Mouse (Mus musculus): Measurements from ENCODE around the gene Top2a. TPM values are rescaled to one million over a fixed set of nuclear protein-coding genes. Genes with fewer than 3 reads are reported as not detected.

The Top2a gene
- polyA plus RNA-seq, 2 experiments: 134 to 205 TPM

GRCm38 (mm10) chr11:99013856-99014255 is 10.1 kb downstream of the Top2a start:
- no peak overlapping the region for H3K4me2 ChIP-seq (replicated peaks; ENCODE audit: low read depth, low read length, severe bottlenecking)
- DNase-seq (ENCODE audit: low spot score) (no peak), ATAC-seq (ENCODE audit: low FRiP score, low read depth) (no peak)
- TF ChIP-seq POLR2A (IDR thresholded peaks at IDR 0.05; ENCODE audit: borderline replicate concordance, extremely low read depth, insufficient read depth, insufficient read length): no peak
- H3K27me3 ChIP-seq (ENCODE audit: control insufficient read depth, insufficient read depth, low read length): no peaks in the 10 kb centered on the region
- no peaks in the 10 kb centered on the region for H3K9me3 ChIP-seq (ENCODE audit: control insufficient read depth, low read length)
- H3K4me1 ChIP-seq (ENCODE audit: control insufficient read depth, insufficient read depth, low read length): no peaks in the 10 kb centered on the region
- no peak overlapping the region for H3K27ac ChIP-seq (replicated peaks; ENCODE audit: low read depth, low read length)
- H3K9ac ChIP-seq (ENCODE audit: low read depth, low read length, severe bottlenecking): no peak overlapping the region
- H3K4me3 ChIP-seq (replicated peaks; ENCODE audit: low read length): no peak overlapping the region
- H3K36me3 ChIP-seq (ENCODE audit: control insufficient read depth, insufficient read depth, low read length): peaks cover 96% of the 10 kb centered on the region
- WGBS: 100% methylated on average over 1 of the region's 1 CpGs

DNA sequence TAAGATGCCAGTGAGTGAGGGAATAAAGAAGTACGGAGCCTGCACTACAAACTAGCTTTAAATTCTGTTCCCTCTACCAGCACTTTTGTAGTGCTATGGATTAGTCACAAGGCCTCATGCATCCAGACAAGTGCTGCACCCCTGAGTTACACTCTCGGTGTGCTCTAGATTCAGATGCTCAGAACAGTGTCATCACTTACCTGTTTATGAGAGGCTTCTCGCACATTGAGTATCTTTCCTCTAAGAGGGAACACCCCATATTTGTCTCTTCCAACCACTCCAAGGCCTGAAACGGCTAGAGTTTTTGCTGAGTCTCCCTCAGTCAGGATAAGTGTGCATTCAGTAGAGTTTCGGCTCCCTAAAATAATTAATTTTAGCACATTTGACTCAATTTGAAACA is 13.3 kb downstream of the Top2a start:
- Histone ChIP-seq H3K4me3 (replicated peaks; ENCODE audit: low read length) (no peak overlapping the region), H3K27me3 (ENCODE audit: control insufficient read depth, insufficient read depth, low read length) (no peaks in the 10 kb centered on the region), H3K9me3 (ENCODE audit: control insufficient read depth, low read length) (no peaks in the 10 kb centered on the region), H3K9ac (ENCODE audit: low read depth, low read length, severe bottlenecking) (no peak overlapping the region), H3K4me2 (replicated peaks; ENCODE audit: low read depth, low read length, severe bottlenecking) (no peak overlapping the region), H3K27ac (replicated peaks; ENCODE audit: low read depth, low read length) (no peak overlapping the region), H3K36me3 (ENCODE audit: control insufficient read depth, insufficient read depth, low read length) (peaks cover 88% of the 10 kb centered on the region), H3K4me1 (ENCODE audit: control insufficient read depth, insufficient read depth, low read length) (no peaks in the 10 kb centered on the region)
- ATAC-seq (ENCODE audit: low FRiP score, low read depth) (no peak), DNase-seq (ENCODE audit: low spot score) (no peak)
- WGBS: 94% methylated on average over 5 of the region's 5 CpGs
- no peak for TF ChIP-seq POLR2A (IDR thresholded peaks at IDR 0.05; ENCODE audit: borderline replicate concordance, extremely low read depth, insufficient read depth, insufficient read length)

DNA sequence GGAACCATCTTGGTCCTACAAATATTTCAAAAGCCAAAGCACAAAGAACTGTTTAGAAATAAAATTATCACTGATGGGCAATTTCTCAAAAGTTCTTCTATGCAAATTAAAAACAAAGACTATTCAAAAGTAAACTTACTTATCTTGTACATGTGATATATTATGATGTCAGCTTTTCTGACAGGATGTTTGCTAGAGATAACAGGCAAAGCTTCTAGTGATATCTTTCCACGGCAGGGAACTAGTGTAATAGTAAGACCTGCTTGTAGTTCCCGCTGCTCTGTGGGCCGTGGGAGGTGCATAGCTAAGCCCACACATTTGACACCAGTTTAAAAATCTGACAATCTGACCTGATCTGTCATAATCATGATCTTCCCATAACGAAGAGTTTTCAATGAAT is 13.9 kb downstream of the Top2a start:
- 93% methylated on average over 4 of the region's 4 CpGs for WGBS
- TF ChIP-seq POLR2A (IDR thresholded peaks at IDR 0.05; ENCODE audit: borderline replicate concordance, extremely low read depth, insufficient read depth, insufficient read length): no peak
- no peak for ATAC-seq (ENCODE audit: low FRiP score, low read depth)

DNA sequence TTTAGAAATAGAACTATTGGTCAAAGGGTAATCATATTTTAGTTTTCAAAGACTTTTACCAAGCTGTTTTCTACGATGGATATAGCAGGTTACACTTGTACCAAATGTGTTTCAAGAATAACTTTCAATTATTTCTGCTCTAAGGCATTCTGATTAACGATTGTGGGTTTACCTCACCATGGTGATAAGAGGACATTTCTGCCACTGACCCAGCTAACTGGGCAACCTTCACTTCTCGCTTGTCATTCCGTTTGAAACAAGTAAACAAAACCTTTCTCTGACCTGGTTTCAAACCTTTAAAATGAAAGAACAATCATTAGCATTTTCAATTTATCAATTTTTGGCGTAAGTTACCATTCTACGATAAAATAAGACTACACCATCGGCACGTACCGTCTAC is 17.2 kb downstream of the Top2a start:
- H3K4me2 ChIP-seq (replicated peaks; ENCODE audit: low read depth, low read length, severe bottlenecking): no peak overlapping the region

More for the DNA sequence above, 13.9 kb downstream of the Top2a start:
- H3K4me3 ChIP-seq (replicated peaks; ENCODE audit: low read length): no peak overlapping the region
- no peak overlapping the region for H3K9ac ChIP-seq (ENCODE audit: low read depth, low read length, severe bottlenecking)
- H3K27ac ChIP-seq (replicated peaks; ENCODE audit: low read depth, low read length): no peak overlapping the region
- no peaks in the 10 kb centered on the region for H3K9me3 ChIP-seq (ENCODE audit: control insufficient read depth, low read length)
- peaks cover 88% of the 10 kb centered on the region for H3K36me3 ChIP-seq (ENCODE audit: control insufficient read depth, insufficient read depth, low read length)
- no peaks in the 10 kb centered on the region for H3K27me3 ChIP-seq (ENCODE audit: control insufficient read depth, insufficient read depth, low read length)
- no peaks in the 10 kb centered on the region for H3K4me1 ChIP-seq (ENCODE audit: control insufficient read depth, insufficient read depth, low read length)
- no peak for DNase-seq (ENCODE audit: low spot score)
- no peak overlapping the region for H3K4me2 ChIP-seq (replicated peaks; ENCODE audit: low read depth, low read length, severe bottlenecking)

GRCm38 (mm10) chr11:98999243-98999642 is 24.7 kb downstream of the Top2a start:
- 85% methylated on average over 11 of the region's 11 CpGs for WGBS
- DNase-seq (ENCODE audit: low spot score) (no peak), ATAC-seq (ENCODE audit: low FRiP score, low read depth) (no peak)
- Histone ChIP-seq H3K36me3 (ENCODE audit: control insufficient read depth, insufficient read depth, low read length) (peaks cover 94% of the 10 kb centered on the region), H3K4me1 (ENCODE audit: control insufficient read depth, insufficient read depth, low read length) (no peaks in the 10 kb centered on the region), H3K4me3 (replicated peaks; ENCODE audit: low read length) (no peak overlapping the region), H3K4me2 (replicated peaks; ENCODE audit: low read depth, low read length, severe bottlenecking) (no peak overlapping the region), H3K27me3 (ENCODE audit: control insufficient read depth, insufficient read depth, low read length) (no peaks in the 10 kb centered on the region), H3K27ac (replicated peaks; ENCODE audit: low read depth, low read length) (no peak overlapping the region), H3K9me3 (ENCODE audit: control insufficient read depth, low read length) (no peaks in the 10 kb centered on the region), H3K9ac (ENCODE audit: low read depth, low read length, severe bottlenecking) (no peak overlapping the region)
- no peak for TF ChIP-seq POLR2A (IDR thresholded peaks at IDR 0.05; ENCODE audit: borderline replicate concordance, extremely low read depth, insufficient read depth, insufficient read length)

More for the DNA sequence above, 17.2 kb downstream of the Top2a start:
- no peak overlapping the region for H3K27ac ChIP-seq (replicated peaks; ENCODE audit: low read depth, low read length)
- no peak overlapping the region for H3K4me3 ChIP-seq (replicated peaks; ENCODE audit: low read length)
- H3K36me3 ChIP-seq (ENCODE audit: control insufficient read depth, insufficient read depth, low read length): peaks cover 86% of the 10 kb centered on the region
- TF ChIP-seq POLR2A (IDR thresholded peaks at IDR 0.05; ENCODE audit: borderline replicate concordance, extremely low read depth, insufficient read depth, insufficient read length): no peak
- H3K9ac ChIP-seq (ENCODE audit: low read depth, low read length, severe bottlenecking): no peak overlapping the region
- H3K27me3 ChIP-seq (ENCODE audit: control insufficient read depth, insufficient read depth, low read length): no peaks in the 10 kb centered on the region
- no peaks in the 10 kb centered on the region for H3K9me3 ChIP-seq (ENCODE audit: control insufficient read depth, low read length)
- no peaks in the 10 kb centered on the region for H3K4me1 ChIP-seq (ENCODE audit: control insufficient read depth, insufficient read depth, low read length)
- 95% methylated on average over 9 of the region's 9 CpGs for WGBS
- no peak for ATAC-seq (ENCODE audit: low FRiP score, low read depth)
- no peak for DNase-seq (ENCODE audit: low spot score)

GRCm38 (mm10) chr11:98998776-98999175 is 25.2 kb downstream of the Top2a start:
- no peak overlapping the region for H3K9ac ChIP-seq (ENCODE audit: low read depth, low read length, severe bottlenecking)
- H3K36me3 ChIP-seq (ENCODE audit: control insufficient read depth, insufficient read depth, low read length): peaks cover 94% of the 10 kb centered on the region
- no peaks in the 10 kb centered on the region for H3K4me1 ChIP-seq (ENCODE audit: control insufficient read depth, insufficient read depth, low read length)
- H3K27ac ChIP-seq (replicated peaks; ENCODE audit: low read depth, low read length): no peak overlapping the region
- H3K9me3 ChIP-seq (ENCODE audit: control insufficient read depth, low read length): no peaks in the 10 kb centered on the region
- DNase-seq (ENCODE audit: low spot score): no peak
- H3K4me2 ChIP-seq (replicated peaks; ENCODE audit: low read depth, low read length, severe bottlenecking): no peak overlapping the region
- no peak for TF ChIP-seq POLR2A (IDR thresholded peaks at IDR 0.05; ENCODE audit: borderline replicate concordance, extremely low read depth, insufficient read depth, insufficient read length)
- H3K4me3 ChIP-seq (replicated peaks; ENCODE audit: low read length): no peak overlapping the region
- ATAC-seq (ENCODE audit: low FRiP score, low read depth): no peak
- H3K27me3 ChIP-seq (ENCODE audit: control insufficient read depth, insufficient read depth, low read length): no peaks in the 10 kb centered on the region
